Mouse (Mus musculus) monocyte, adult 5-6 weeks (primary cell): ENCODE results near the gene Actc1. TPM values are rescaled to one million over a fixed set of nuclear protein-coding genes. Genes with fewer than 3 reads are reported as not detected.

Source experiments
- ATAC-seq: fragments of 153-309, 156-312 bp; replicated peaks from 2 replicates; pipeline ENCODE4 v1.8.0; 2017; ENCODE audit warnings: mild to moderate bottlenecking; ENCODE audit not compliant: low TSS enrichment, insufficient number of reproducible peaks, severe bottlenecking, poor library complexity, low FRiP score
- total RNA-seq: library from RNA; stranded (forward); fragments of 200-1000, 200-491, 200-594 nt; gene quantifications from 3 replicates; pipeline ENCODE4 v1.2.3, GENCODE M21; 2017

The Actc1 gene
- total RNA-seq, 1 experiment from 2014 or later: not detected

DNA sequence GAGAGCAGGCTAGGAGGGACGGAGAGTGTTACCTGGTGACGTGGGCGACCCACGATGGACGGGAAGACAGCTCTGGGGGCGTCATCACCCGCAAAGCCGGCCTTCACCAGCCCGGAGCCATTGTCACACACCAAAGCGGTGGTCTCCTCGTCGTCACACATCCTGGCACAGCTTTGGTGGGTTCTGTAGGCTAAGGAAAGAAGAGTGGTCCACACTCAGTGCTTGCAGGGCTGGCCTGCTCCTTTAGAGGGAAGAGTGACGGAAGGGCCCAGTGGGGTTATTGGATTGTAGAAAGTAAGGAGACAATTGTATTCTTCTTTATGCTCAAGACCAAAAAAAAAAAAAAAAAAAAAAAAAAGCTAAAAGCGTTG, 1.5 kb downstream of the Actc1 start:
- no peak for ATAC-seq

- no peak for ATAC-seq
Measured at GRCm38 (mm10) chr2:114051111-114051870, 2.1 kb downstream of the Actc1 start.

DNA sequence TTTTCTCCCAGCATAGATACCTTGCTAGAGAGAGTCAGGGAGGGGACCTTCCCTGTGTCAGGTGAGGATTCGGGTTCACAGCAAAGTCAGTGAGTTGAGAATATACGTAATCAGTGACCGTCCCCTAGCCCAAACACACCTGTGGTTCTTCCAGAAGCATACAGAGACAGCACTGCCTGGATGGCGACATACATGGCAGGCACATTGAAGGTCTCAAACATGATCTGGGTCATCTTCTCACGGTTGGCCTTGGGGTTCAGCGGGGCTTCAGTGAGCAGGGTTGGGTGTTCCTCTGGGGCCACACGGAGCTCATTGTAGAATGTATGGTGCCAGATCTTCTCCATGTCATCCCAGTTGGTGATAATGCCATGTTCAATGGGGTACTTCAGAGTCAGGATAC, 3.2 kb downstream of the Actc1 start:
- ATAC-seq: no peak

GRCm38 (mm10) chr2:114049372-114049771, 4.0 kb downstream of the Actc1 start:
- no peak for ATAC-seq

- ATAC-seq: no peak
Measured at GRCm38 (mm10) chr2:114047960-114048611, 5.3 kb downstream of the Actc1 start.

DNA sequence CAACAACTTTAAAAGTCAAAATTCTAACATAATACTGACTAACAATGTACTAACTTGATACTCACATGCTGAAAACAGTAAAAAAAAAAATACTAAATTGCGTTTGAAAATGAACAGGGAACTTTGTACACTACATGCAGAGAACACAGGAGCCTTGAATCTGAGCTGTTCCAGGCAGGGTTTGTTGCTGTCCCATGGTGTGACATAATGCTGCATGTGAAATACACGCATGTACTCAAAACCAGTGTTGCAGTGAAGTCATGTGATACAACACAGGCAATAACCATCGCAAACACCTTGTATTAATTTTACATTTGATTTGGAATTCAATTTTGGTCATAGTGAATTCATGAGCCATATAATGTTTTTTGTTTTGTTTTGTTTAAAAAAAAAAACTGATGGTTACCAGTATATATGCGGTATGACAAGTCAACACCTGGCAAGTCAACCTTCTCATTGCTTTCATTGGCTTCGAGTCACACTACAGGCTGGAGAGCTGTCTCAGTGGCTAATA, 7.1 kb downstream of the Actc1 start:
- no peak for ATAC-seq

DNA sequence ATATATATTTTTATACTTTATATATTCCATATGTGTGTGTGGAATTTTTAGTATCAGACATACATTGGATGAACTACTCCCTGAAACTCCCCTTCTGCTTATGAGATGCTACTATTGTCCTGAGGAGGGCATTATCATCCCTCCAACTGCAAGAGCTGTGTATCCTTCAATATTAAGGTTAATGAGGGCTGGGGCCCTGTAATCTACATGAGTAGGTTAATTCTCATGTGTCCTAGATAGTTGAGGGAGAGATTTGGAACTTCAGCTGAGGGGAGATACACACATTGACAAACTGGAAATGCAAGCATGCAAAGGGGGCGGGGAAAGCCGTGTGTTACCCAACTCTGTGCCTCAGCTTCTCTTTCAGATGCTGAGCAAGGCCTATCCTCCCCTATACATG, 15.4 kb downstream of the Actc1 start:
- ATAC-seq: no peak

- no peak for ATAC-seq
Measured at GRCm38 (mm10) chr2:114032259-114032658, 21.1 kb downstream of the Actc1 start.

GRCm38 (mm10) chr2:114023383-114023782, 30.0 kb downstream of the Actc1 start:
- no peak for ATAC-seq

- no peak for ATAC-seq
Measured at GRCm38 (mm10) chr2:114020210-114020563, 33.2 kb downstream of the Actc1 start.

GRCm38 (mm10) chr2:114019474-114020209, 33.7 kb downstream of the Actc1 start:
- ATAC-seq: no peak

DNA sequence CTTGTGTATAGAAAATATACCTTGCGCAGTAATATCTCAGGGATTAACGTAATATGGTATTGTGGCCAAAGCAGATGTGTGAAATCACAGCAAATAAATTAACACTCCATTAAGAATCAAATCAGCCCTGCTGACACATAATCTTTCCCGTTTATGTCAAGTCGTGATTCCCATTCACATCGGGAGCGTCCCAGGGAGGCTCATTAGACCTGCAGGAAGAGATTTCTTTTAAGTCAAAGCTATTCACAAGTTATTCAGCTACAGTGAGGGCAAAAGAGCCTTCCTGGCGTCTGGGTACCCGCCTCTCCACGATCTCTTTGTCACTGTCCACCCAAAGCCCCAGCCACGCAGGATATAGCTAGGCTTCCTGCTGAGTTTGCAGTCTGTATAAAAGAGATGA, 35.2 kb downstream of the Actc1 start:
- ATAC-seq: no peak

DNA sequence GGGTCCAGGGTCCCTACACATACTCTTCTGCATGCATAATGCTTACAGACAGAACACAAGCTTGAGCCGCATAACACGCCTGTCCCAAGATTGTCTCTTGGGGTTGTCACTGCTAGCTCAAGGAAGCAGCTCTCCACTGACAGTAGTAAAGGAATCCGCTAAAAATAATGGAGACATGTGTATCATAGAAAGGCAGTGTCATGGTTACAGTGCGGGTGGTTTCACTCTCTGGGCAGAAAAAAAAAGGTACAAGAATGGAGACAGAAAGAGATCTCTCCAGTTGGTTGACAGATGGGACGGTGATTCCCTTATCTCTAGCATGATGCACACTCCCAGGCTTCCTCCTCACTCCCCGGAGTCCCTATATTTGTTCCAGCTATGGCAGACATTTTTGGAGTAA, 38.5 kb downstream of the Actc1 start:
- ATAC-seq: no peak

GRCm38 (mm10) chr2:114013846-114014245, 39.5 kb downstream of the Actc1 start:
- ATAC-seq: no peak

GRCm38 (mm10) chr2:114013295-114013771, 40.0 kb downstream of the Actc1 start, which contains the start of gene Gjd2:
Gjd2 (minus strand) TSS chr2:114013619.
- ATAC-seq: no peak

- no peak for ATAC-seq
Measured at GRCm38 (mm10) chr2:114012749-114013211, 40.6 kb downstream of the Actc1 start.

GRCm38 (mm10) chr2:114011838-114012237, 41.5 kb downstream of the Actc1 start:
- no peak for ATAC-seq

- ATAC-seq: no peak
Measured at GRCm38 (mm10) chr2:114008321-114008720, 45.0 kb downstream of the Actc1 start.

- ATAC-seq: no peak
Measured at GRCm38 (mm10) chr2:113997484-113997883, 55.9 kb downstream of the Actc1 start.
